Mouse (Mus musculus) cortical plate, adult 2 months (tissue): ENCODE results near the gene Lman1l. TPM values are rescaled to one million over a fixed set of nuclear protein-coding genes. Genes with fewer than 3 reads are reported as not detected.

ENCODE experiments used
- H3K27ac ChIP-seq: fragments of 200-500 bp; 2 replicates; pipeline ENCODE4 v1.5.1; 2012; ENCODE audit warnings: low read length, control low read depth, inconsistent platforms; ENCODE audit not compliant: insufficient read depth
- H3K4me1 ChIP-seq: fragments of 200-500 bp; 2 replicates; pipeline ENCODE4 v1.6.1; 2011; ENCODE audit warnings: low read length; ENCODE audit not compliant: control insufficient read depth, insufficient read depth
- H3K4me3 ChIP-seq: fragments of 200-500 bp; 2 replicates; pipeline ENCODE4 v1.5.1; 2011; ENCODE audit warnings: mild to moderate bottlenecking, low read length, control low read depth; ENCODE audit not compliant: insufficient read depth
- CTCF ChIP-seq: fragments of 200-500 bp; IDR thresholded peaks from 2 replicates; pipeline ENCODE4 v1.5.1; 2011; ENCODE audit warnings: mild to moderate bottlenecking, control low read depth, low read length; ENCODE audit not compliant: insufficient read depth; ENCODE audit errors: extremely low read depth
- POLR2A ChIP-seq: fragments of 200-500 bp; IDR thresholded peaks from 2 replicates; pipeline ENCODE4 v1.6.1; 2011; ENCODE audit warnings: mild to moderate bottlenecking, low read length, control low read depth; ENCODE audit not compliant: insufficient read depth; ENCODE audit errors: extremely low read depth
- polyA plus RNA-seq: library from polyadenylated mRNA; depleted of rRNA; stranded (reverse); fragments of >200 nt; gene quantifications from 2 replicates; pipeline ENCODE4 v1.2.3, GENCODE M21; 2012

Gene Lman1l
- polyA plus RNA-seq, 1 experiment, result not detected

DNA sequence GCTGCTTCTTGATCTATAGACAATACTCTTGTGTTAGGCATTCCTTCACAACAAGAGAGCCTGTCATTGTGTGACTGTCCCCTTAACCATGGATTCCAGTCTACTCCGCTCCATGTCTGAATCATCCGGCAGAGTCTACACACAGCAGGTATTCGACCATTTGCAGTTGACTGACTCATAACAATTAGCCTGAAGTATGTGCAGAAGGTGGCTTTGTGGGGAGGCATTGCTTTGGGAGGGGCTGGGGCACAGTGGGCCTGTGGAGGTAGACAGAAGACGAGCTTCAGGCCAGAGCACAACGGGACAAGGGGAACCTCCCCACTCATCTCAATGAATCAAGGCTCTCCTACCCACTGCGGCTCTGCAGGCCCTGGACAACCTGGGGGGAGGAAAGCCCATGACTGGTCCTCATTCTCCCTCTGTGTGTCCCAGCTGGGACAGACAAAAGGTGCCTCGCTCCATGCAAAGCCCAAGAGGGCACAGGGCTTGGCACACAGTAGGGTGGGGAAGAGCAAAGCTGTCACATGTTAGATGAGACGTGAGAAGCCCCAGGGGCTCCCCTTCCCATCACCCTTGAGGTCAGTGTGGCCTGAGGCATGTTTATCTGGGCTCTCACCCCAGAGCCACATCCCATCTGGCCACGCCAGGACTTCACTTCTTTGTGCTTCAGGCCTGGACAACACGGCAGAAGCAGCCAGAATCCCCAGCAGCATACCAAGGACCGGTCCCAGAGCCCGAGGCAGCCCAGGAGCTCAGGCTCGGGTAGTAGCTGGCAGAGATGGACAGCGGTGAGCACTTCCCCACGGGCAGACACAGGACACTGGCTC, 5.3 kb upstream of the Lman1l start:
- Histone ChIP-seq H3K4me1 (no peaks in the 10 kb centered on the region), H3K27ac (no peak overlapping the region), H3K4me3 (no peak overlapping the region)
- no peak for TF ChIP-seq CTCF
- no peak for TF ChIP-seq POLR2A

- TF ChIP-seq POLR2A (no peak), CTCF (no peak)
- Histone ChIP-seq H3K4me3 (no peak overlapping the region), H3K27ac (no peak overlapping the region), H3K4me1 (no peaks in the 10 kb centered on the region)
Measured at GRCm38 (mm10) chr9:57624295-57624694, 3.7 kb upstream of the Lman1l start.

DNA sequence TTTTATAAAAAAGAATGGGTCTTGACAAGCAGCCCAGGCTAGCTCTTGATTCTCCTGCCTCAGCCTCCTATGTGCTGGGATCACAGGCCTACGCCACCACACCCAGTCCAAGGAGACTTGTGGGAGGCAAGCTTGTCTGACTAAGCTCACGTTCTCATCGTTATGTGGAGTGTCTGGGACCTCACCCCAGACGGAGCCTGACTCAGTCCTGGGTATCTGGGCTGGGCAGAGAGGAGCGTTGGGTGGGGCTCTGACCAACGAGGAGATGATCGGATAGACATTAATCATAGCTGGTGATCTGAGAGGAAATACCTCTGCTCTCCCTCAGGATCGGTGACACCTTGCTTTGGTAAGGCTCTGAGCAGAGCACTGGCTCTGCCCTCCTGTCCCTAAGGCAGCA, 1.7 kb downstream of the Lman1l start:
- Histone ChIP-seq H3K27ac (no peak overlapping the region), H3K4me3 (no peak overlapping the region), H3K4me1 (no peaks in the 10 kb centered on the region)
- TF ChIP-seq CTCF (no peak), POLR2A (no peak)

DNA sequence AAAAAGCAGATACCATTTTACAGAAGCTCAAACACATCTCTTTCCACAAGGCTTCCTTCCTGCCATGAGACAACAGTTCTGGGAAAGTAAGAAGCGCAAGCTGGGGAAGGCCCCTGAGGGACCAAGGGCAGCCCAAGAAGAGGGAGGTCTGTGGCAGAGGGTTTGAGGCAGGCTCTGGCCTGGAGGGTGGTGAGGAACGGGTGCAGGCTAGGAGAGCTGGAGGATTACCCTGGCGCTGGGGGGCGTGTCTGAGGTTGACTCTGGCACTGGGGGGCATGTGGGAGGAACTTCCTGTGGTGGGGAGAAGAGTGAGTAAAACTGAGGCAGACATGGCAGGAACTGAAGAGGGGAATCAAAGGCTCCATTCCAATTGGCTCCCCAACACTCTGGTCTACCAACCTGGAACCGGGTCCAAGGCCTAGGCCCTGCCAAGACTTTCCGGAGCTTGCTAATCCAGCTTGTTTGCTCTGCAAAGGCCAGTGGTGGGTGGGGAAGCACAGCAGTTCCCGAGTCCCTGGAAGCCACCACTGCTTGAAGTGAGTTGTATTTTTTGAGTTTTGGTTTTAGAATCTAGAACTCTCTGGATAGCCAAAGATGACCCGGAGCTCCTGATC, 2.9 kb downstream of the Lman1l start:
- TF ChIP-seq CTCF (no peak), POLR2A (no peak)
- Histone ChIP-seq H3K27ac (no peak overlapping the region), H3K4me1 (no peaks in the 10 kb centered on the region), H3K4me3 (no peak overlapping the region)

GRCm38 (mm10) chr9:57614786-57615185, 5.8 kb downstream of the Lman1l start:
- H3K4me1 ChIP-seq, result 0 out of 2 replicates have a peak, but pooled peaks cover 1% of the 10 kb centered on the region
- H3K4me3 ChIP-seq, result no peak overlapping the region
- TF ChIP-seq POLR2A (no peak), CTCF (no peak)

GRCm38 (mm10) chr9:57613975-57614374, 6.6 kb downstream of the Lman1l start:
- Histone ChIP-seq H3K27ac (no peak overlapping the region), H3K4me1 (0 out of 2 replicates have a peak, but pooled peaks cover 1% of the 10 kb centered on the region), H3K4me3 (no peak overlapping the region)
- TF ChIP-seq POLR2A (no peak), CTCF (no peak)

More at GRCm38 (mm10) chr9:57614786-57615185, 5.8 kb downstream of the Lman1l start:
- H3K27ac ChIP-seq, result no peak overlapping the region

- no peak for TF ChIP-seq POLR2A
- no peak for TF ChIP-seq CTCF
- Histone ChIP-seq H3K4me1 (0 out of 2 replicates have a peak, but pooled peaks cover 1% of the 10 kb centered on the region), H3K4me3 (no peak overlapping the region), H3K27ac (no peak overlapping the region)
Measured at GRCm38 (mm10) chr9:57612587-57612986, 8.0 kb downstream of the Lman1l start.

GRCm38 (mm10) chr9:57610359-57610826, 10.2 kb downstream of the Lman1l start:
- no peak overlapping the region for H3K27ac ChIP-seq
- no peak overlapping the region for H3K4me3 ChIP-seq
- H3K4me1 ChIP-seq, result 0 out of 2 replicates have a peak, but pooled peaks cover 1% of the 10 kb centered on the region
- TF ChIP-seq CTCF (no peak), POLR2A (no peak)

GRCm38 (mm10) chr9:57609803-57610202, 10.8 kb downstream of the Lman1l start:
- no peak overlapping the region for H3K27ac ChIP-seq
- TF ChIP-seq POLR2A (no peak), CTCF (no peak)
- no peak overlapping the region for H3K4me3 ChIP-seq
- 0 out of 2 replicates have a peak, but pooled peaks cover 1% of the 10 kb centered on the region for H3K4me1 ChIP-seq

DNA sequence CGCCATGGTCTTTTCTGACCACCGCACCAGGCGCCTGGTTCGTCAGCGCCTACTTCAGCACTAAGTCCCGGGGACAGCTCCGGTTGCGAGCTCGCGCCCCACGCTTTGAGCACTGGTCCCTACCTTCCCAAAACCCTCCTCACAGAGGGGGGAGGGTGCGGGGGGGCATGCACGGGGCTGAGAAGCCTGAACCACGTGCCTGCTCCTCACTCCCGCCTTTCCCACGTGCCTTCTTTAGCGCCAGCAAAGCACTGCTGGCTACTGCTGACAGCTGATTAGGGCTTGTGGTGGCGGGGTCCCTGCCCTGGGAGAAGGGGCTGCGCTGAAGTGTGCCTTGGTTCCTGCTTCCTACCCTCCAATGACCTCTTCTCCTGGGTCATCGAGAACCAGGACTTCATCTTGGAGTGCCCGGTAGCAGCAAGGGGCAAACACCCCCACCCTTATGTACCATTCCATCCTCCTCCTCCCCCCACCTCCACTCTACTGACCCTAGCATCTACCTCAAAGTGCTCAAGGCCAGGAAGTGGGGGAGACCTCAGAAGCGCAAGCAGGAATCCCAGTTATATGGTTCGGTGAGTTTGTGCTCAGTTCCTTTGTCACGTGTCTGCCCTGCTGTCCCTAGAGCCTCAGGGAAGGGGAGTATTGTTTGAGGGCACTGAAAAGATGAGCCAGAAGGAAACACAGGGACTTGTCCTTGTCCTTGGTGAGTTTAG, 14.3 kb downstream of the Lman1l start, which contains the start of gene Cplx3:
Gene Cplx3, minus strand, starts transcription at position 143 of the 713 bp plus-strand sequence.
- no peak for TF ChIP-seq POLR2A
- TF ChIP-seq CTCF, result no peak
- H3K27ac ChIP-seq, result no peak within 1 kb of the TSS
- 0 out of 2 replicates have a peak, but pooled peaks cover 1% of the 10 kb centered on the region for H3K4me1 ChIP-seq
- peak within 1 kb of the TSS; percentile 3; the same call in 1 of the 2 replicates for H3K4me3 ChIP-seq
